Mouse (Mus musculus): ENCODE measurements at regions not wholly inside any gene's neighbourhood (a gene's known extent, or its start where the extent isn't known, plus 50 kb on each side); places are given as distances from the start of the nearest gene placed in this dataset.
A peak's percentile ranks its signal among the peaks of the same experiment; 100 is the strongest.

- DNase-seq (ENCODE audit: low read depth, low spot score), result no peak
Observed at GRCm38 (mm10) chr8:126719748-126720147, 126.0 kb upstream of the Irf2bp2 start.

GRCm38 (mm10) chr8:126717652-126718155, 123.9 kb upstream of the Irf2bp2 start:
- DNase-seq (ENCODE audit: low read depth, low spot score), result no peak

GRCm38 (mm10) chr8:126715666-126716065, 121.9 kb upstream of the Irf2bp2 start:
- no peak for DNase-seq (ENCODE audit: low read depth, low spot score)

GRCm38 (mm10) chr8:126713602-126714145, 119.9 kb upstream of the Irf2bp2 start:
- DNase-seq (ENCODE audit: low read depth, low spot score), result no peak

- DNase-seq (ENCODE audit: low read depth, low spot score), result no peak
Observed at GRCm38 (mm10) chr8:126713181-126713580, 119.4 kb upstream of the Irf2bp2 start.

- no peak for DNase-seq (ENCODE audit: low read depth, low spot score)
Observed at GRCm38 (mm10) chr8:126712749-126713148, 119.0 kb upstream of the Irf2bp2 start.

- DNase-seq (ENCODE audit: low read depth, low spot score), result no peak
Observed at GRCm38 (mm10) chr8:126708956-126709355, 115.2 kb upstream of the Irf2bp2 start.

GRCm38 (mm10) chr8:126707300-126707902, 113.6 kb upstream of the Irf2bp2 start:
- no peak for DNase-seq (ENCODE audit: low read depth, low spot score)

- no peak for DNase-seq (ENCODE audit: low read depth, low spot score)
Observed at GRCm38 (mm10) chr8:126706247-126706646, 112.5 kb upstream of the Irf2bp2 start.

GRCm38 (mm10) chr8:126705391-126705790, 111.6 kb upstream of the Irf2bp2 start:
- DNase-seq (ENCODE audit: low read depth, low spot score), result no peak

GRCm38 (mm10) chr8:126704706-126705105, 110.9 kb upstream of the Irf2bp2 start:
- DNase-seq (ENCODE audit: low read depth, low spot score), result no peak

GRCm38 (mm10) chr8:126703546-126703945, 109.8 kb upstream of the Irf2bp2 start:
- DNase-seq (ENCODE audit: low read depth, low spot score), result no peak

- DNase-seq (ENCODE audit: low read depth, low spot score), result no peak
Observed at GRCm38 (mm10) chr8:126702294-126702693, 108.5 kb upstream of the Irf2bp2 start.

GRCm38 (mm10) chr8:126699389-126699775, 105.6 kb upstream of the Irf2bp2 start:
- peak; percentile 46 for DNase-seq (ENCODE audit: low read depth, low spot score)

- DNase-seq (ENCODE audit: low read depth, low spot score), result peak; percentile 64
Observed at GRCm38 (mm10) chr8:126698601-126699388, 105.0 kb upstream of the Irf2bp2 start.

- DNase-seq (ENCODE audit: low read depth, low spot score), result no peak
Observed at GRCm38 (mm10) chr8:126696346-126697010, 102.7 kb upstream of the Irf2bp2 start.

GRCm38 (mm10) chr8:126694370-126694769, 100.6 kb upstream of the Irf2bp2 start:
- DNase-seq (ENCODE audit: low read depth, low spot score), result no peak

GRCm38 (mm10) chr8:126693642-126694041, 99.9 kb upstream of the Irf2bp2 start:
- DNase-seq (ENCODE audit: low read depth, low spot score), result no peak

GRCm38 (mm10) chr8:126692711-126693110, 98.9 kb upstream of the Irf2bp2 start:
- DNase-seq (ENCODE audit: low read depth, low spot score), result no peak

- DNase-seq (ENCODE audit: low read depth, low spot score), result no peak
Observed at GRCm38 (mm10) chr8:126692263-126692662, 98.5 kb upstream of the Irf2bp2 start.

- no peak for DNase-seq (ENCODE audit: low read depth, low spot score)
Observed at GRCm38 (mm10) chr8:126688450-126688849, 94.7 kb upstream of the Irf2bp2 start.

GRCm38 (mm10) chr8:126688014-126688413, 94.2 kb upstream of the Irf2bp2 start:
- DNase-seq (ENCODE audit: low read depth, low spot score), result no peak
